Mouse (Mus musculus) midbrain, embryonic 11.5 days (tissue): ENCODE measurements around the gene Sept9. TPM values are rescaled to one million over a fixed set of nuclear protein-coding genes. Genes with fewer than 3 reads are reported as not detected.
A peak's percentile ranks its signal among the peaks of the same experiment; 100 is the strongest.

Experiments used
- ATAC-seq: fragments of 200-750 bp; cut with Nextera tagmentation; 2 replicates; pipeline ENCODE4 v1.8.0; 2017; ENCODE audit warnings: moderate TSS enrichment, moderate library complexity; ENCODE audit not compliant: low FRiP score
- DNase-seq: peaks from one replicate; pipeline ENCODE4 v3.0.0; 2015; ENCODE audit warnings: low spot score; ENCODE audit errors: missing footprints
- H3K27ac ChIP-seq: fragments of 300-500 bp; sonication (generic); 2 replicates; pipeline ENCODE4 v1.5.1; 2014; ENCODE audit warnings: low read depth, low read length
- H3K27me3 ChIP-seq: fragments of 300-500 bp; sonication (generic); 2 replicates; pipeline ENCODE4 v1.6.1; 2014; ENCODE audit warnings: mild to moderate bottlenecking, low read length, moderate library complexity, mixed read lengths; ENCODE audit not compliant: control insufficient read depth, insufficient read depth
- H3K36me3 ChIP-seq: fragments of 300-500 bp; sonication (generic); 2 replicates; pipeline ENCODE4 v1.6.1; 2014; ENCODE audit warnings: mild to moderate bottlenecking, low read length, moderate library complexity, mixed read lengths; ENCODE audit not compliant: control insufficient read depth, insufficient read depth
- H3K4me1 ChIP-seq: fragments of 300-500 bp; sonication (generic); 2 replicates; pipeline ENCODE4 v1.6.1; 2014; ENCODE audit warnings: low read length; ENCODE audit not compliant: control insufficient read depth, insufficient read depth
- H3K4me2 ChIP-seq: fragments of 300-500 bp; sonication (generic); 2 replicates; pipeline ENCODE4 v1.6.1; 2014; ENCODE audit warnings: mild to moderate bottlenecking, moderate library complexity
- H3K4me3 ChIP-seq: fragments of 300-500 bp; sonication (generic); 2 replicates; pipeline ENCODE4 v1.5.1; 2014; ENCODE audit warnings: low read depth, low read length
- H3K9ac ChIP-seq: fragments of 300-500 bp; sonication (generic); 2 replicates; pipeline ENCODE4 v1.6.1; 2014; ENCODE audit warnings: low read length
- H3K9me3 ChIP-seq: fragments of 300-500 bp; sonication (generic); 2 replicates; pipeline ENCODE4 v1.6.1; 2016; ENCODE audit warnings: low read length; ENCODE audit not compliant: control insufficient read depth
- WGBS: fragments of 180-500 bp; shearing (Covaris S2); extraction: QIAGEN DNeasy Blood & Tissue Kit; methylation state at CpG from one replicate; pipeline ENCODE4 v1.1.7; 2014; 5-methylcytosine and 5-hydroxymethylcytosine counted together
- polyA plus RNA-seq: library from polyadenylated mRNA; unstranded; fragments of >200 nt; fragmentation: Nextera tagmentation; extraction: Ambion mirVana; gene quantifications from 2 replicates; pipeline ENCODE4 v1.2.1, GENCODE M21; 2014

Gene Sept9
- polyA plus RNA-seq, 1 experiment from 2014 or later: 152 TPM

DNA sequence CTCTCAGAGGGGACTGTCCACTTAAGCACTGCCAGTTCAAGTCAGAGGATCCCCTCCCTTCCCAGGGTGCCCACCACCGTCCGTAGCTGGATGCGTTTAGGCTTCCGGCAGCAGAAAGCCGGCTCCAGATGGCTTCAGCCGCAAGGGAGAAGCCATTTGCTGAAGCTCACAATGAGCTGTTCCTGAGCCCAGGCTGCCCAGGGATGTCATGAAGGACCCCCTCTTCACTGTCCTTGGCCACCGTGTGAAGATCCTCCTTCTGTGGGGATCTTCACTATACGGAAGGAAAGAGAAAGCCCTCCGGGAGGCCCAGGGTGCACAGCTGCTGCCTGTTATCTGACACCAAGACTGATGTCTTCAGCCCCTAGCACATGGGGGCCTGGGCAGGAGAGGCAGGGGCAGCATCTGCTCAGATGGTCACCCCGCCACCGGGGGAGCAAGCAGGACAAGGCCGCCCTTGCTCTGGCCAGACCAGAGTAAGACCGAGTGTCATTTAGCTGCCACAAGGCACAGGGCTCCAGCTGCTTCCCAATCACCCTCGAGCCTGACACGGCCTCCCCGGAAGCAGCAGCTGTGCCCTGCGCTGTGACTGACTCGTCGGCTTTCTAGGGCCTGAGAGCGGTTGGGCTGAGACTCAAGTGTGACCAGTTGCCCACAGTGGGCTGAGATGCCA, 118.1 kb downstream of the Sept9 start:
- peaks cover 40% of the 10 kb centered on the region for H3K4me1 ChIP-seq
- ATAC-seq: peak; percentile 36
- no peaks in the 10 kb centered on the region for H3K27me3 ChIP-seq
- 0 out of 2 replicates have a peak overlapping the region, but pooled peaks have one; percentile 19 for H3K4me2 ChIP-seq
- 35% methylated on average over 20 of the region's 20 CpGs for WGBS
- H3K36me3 ChIP-seq: no peaks in the 10 kb centered on the region
- H3K4me3 ChIP-seq: no peak overlapping the region
- peak overlapping the region; percentile 14; the same call in 1 of the 2 replicates for H3K9ac ChIP-seq
- DNase-seq: peak; percentile 92
- peak overlapping the region; percentile 63 for H3K27ac ChIP-seq
- no peaks in the 10 kb centered on the region for H3K9me3 ChIP-seq

DNA sequence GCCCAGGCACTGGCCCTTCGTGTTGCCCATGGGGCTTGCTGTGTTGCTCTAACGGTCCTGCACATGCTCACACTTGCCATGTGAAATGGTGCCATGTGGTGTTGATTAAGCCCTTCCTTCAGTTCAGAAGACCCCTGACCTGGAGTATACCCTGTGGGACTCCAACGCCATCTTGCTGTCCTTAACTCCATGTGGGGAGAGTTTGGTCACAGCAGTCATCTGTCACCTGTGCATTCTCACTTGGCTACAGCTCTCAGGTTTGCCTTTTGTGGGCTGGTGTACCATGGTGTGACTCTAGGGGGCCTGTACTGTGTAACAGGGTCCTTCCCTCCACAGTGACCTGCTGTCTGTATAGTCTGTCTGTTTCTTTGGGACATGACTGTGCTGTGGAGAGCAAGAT, 118.7 kb downstream of the Sept9 start:
- Histone ChIP-seq H3K27me3 (no peaks in the 10 kb centered on the region), H3K4me1 (peaks cover 36% of the 10 kb centered on the region), H3K27ac (peak overlapping the region; percentile 63), H3K4me2 (no peak overlapping the region), H3K9me3 (no peaks in the 10 kb centered on the region), H3K4me3 (no peak overlapping the region), H3K36me3 (no peaks in the 10 kb centered on the region), H3K9ac (no peak overlapping the region)
- WGBS: 65% methylated on average over 3 of the region's 3 CpGs
- ATAC-seq (no peak), DNase-seq (no peak)

DNA sequence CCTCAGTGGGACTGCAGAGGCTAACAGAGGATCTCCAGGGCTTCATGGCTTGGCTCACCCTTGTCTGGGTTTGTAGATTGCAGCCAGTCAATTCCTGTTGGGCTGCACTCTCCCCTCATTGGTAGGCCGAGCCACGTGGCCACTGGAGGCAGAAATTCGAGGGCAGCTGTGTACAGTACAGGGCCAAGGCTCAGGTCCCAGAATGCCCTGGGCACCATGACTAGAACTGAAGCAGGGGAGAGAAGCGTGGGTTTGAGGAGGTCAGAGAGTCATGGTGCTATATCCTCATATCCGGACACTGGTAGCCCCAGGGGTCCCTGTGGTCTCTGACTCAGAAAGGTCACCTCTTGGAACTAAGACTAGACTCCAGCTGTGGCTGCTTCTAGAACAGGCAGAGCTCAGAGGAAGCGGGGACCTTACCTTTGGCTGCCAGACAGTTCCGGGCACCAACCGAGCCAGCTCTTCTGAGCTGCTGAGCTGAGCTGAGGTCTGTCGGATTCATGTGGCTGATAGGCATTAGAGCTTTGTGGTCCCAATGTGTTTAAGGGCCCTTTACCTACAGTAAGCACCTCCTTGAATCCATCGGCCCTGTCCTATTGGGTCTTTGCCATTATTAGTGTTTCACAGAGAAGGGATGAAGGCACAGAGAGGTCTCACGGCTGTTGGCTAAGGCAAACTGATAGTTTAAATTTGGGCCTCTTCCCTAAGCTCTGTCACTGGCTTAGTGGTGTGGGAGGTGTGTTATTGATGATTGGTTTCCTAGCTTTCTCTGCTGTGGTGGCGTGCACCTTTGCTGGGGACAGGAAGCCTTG, 119.5 kb downstream of the Sept9 start:
- Histone ChIP-seq H3K9me3 (no peaks in the 10 kb centered on the region), H3K27me3 (no peaks in the 10 kb centered on the region), H3K36me3 (no peaks in the 10 kb centered on the region), H3K27ac (no peak overlapping the region), H3K4me2 (no peak overlapping the region), H3K4me3 (no peak overlapping the region), H3K4me1 (peaks cover 36% of the 10 kb centered on the region), H3K9ac (no peak overlapping the region)
- DNase-seq (no peak), ATAC-seq (no peak)
- WGBS: 74% methylated on average over 12 of the region's 12 CpGs

DNA sequence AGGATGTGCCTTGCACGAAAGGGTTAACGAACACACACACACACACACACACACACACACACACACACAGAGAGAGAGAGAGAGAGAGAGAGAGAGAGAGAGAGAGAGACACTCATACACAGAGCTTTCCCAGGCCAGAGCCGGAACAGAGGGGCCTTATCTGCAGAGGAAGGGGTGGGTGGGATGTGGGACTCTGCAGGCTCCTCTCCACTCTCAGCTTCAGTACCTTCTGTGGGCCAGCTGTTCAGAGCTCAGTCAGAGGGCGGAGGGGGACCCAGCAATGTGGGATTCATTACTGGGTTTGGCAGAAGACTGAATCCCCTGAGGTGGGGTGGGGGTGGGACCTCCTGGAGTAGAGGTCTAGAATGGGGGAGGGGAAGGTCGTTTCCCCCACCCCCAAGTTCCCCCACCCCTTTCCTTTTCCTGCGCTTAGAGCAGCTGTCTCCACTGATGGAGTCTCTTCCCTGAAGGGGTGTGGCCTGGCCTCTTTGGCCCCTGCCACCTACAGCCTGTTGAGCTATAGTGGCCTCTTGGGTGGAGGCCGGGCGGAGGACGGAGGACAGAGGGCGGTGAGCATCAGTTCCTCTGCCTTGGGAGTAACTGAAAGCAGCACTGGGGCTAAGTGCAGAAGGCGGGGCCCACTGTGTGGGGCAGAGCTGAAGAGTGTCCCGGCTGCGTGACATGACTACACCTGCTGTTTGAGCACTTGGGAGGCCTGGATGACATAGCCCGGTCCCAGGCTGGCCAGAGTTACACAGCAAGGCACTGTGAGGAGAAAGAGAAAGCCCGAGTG, 120.3 kb downstream of the Sept9 start:
- Histone ChIP-seq H3K9ac (no peak overlapping the region; the same call in none of the 2 replicates), H3K4me3 (no peak overlapping the region), H3K27ac (peak overlapping the region; percentile 35; the same call in 1 of the 2 replicates), H3K36me3 (no peaks in the 10 kb centered on the region), H3K4me2 (no peak overlapping the region), H3K4me1 (peaks cover 36% of the 10 kb centered on the region), H3K27me3 (no peaks in the 10 kb centered on the region), H3K9me3 (no peaks in the 10 kb centered on the region)
- 53% methylated on average over 15 of the region's 15 CpGs for WGBS
- ATAC-seq (peak; percentile 56), DNase-seq (no peak)

DNA sequence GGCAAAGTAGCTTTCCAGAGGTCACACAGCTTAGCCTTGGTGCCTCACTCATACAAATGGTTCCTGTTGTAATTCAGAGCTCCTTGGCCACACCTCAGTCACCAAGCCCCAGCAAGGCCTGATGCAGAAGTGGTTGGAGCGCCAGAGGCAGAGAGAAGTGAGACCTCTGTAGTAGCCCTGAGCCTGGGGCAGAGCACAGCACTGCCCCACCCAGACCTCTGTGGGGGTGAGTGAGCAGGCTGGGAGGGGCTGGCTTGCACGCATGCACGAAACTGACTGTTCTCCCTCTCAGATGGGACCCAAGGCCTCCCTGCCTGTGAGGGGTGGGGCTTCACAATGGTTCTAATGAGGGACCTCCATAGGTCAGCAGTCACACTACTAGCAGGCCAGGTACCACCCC, 121.0 kb downstream of the Sept9 start:
- H3K27me3 ChIP-seq: no peaks in the 10 kb centered on the region
- DNase-seq (no peak), ATAC-seq (no peak)
- no peak overlapping the region for H3K4me3 ChIP-seq
- no peak overlapping the region for H3K4me2 ChIP-seq
- H3K36me3 ChIP-seq: no peaks in the 10 kb centered on the region
- H3K27ac ChIP-seq: peak overlapping the region; percentile 35; the same call in 1 of the 2 replicates
- peaks cover 40% of the 10 kb centered on the region for H3K4me1 ChIP-seq
- H3K9me3 ChIP-seq: no peaks in the 10 kb centered on the region
- no peak overlapping the region; the same call in 1 of the 2 replicates for H3K9ac ChIP-seq
- WGBS: 74% methylated on average over 3 of the region's 3 CpGs

DNA sequence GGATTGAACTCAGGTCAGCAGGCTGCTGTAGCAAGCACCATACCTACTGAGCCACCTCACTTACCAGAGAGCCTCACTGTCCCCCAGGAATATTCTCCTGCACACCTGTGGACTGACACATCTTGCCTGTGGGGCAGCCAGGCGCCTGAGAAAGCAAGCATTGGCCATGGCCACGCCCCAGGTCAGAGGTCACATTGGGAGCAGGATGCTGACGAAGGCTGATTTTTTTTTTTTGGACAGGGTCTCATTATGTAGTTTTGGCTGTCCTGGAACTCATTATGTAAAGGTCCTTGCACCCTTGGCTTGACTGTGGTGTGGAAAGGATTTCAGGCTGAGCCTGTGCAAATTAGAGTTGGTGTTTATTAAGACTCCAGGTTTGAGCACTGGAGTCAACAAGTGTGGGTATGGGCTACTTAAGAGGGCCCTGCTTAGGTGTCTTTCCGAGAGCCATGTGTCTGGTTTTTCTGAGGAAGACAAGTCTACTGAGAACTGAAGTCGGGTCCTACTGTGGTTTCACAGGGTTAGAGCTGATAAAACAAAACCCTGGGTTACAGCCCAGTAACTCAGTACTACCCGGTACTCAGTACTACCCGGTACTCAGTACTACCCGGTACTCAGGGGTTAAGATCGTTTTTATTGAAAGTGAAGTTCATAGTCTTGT, 122.0 kb downstream of the Sept9 start:
- H3K27ac ChIP-seq: no peak overlapping the region
- H3K4me1 ChIP-seq: peaks cover 44% of the 10 kb centered on the region
- no peak for DNase-seq
- ATAC-seq: no peak
- no peaks in the 10 kb centered on the region for H3K36me3 ChIP-seq
- no peaks in the 10 kb centered on the region for H3K27me3 ChIP-seq
- no peaks in the 10 kb centered on the region for H3K9me3 ChIP-seq
- H3K9ac ChIP-seq: no peak overlapping the region
- no peak overlapping the region for H3K4me2 ChIP-seq
- 67% methylated on average over 9 of the region's 9 CpGs for WGBS
- H3K4me3 ChIP-seq: no peak overlapping the region

DNA sequence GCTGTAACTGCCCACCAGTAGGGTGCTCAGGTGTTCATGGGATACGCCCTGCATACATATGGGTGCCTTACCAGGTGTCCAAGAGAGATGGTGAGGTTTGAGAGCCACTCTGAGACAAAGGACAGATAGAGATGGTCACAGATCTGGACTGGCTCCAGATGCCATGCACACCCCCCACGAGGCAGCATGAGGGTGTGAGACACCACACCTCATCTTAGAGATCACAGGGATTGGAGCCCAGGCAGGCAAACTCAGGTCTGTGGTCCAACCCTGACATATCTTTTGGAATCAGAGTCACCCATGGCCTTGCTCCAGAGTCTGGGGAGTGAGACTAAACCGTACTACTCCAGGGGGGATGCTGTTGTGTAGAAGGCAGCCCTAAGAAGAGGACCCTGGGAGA, 122.8 kb downstream of the Sept9 start:
- H3K36me3 ChIP-seq: no peaks in the 10 kb centered on the region
- H3K9me3 ChIP-seq: no peaks in the 10 kb centered on the region
- no peak overlapping the region for H3K27ac ChIP-seq
- peaks cover 39% of the 10 kb centered on the region for H3K4me1 ChIP-seq
- no peak overlapping the region for H3K9ac ChIP-seq
- 90% methylated on average over 3 of the region's 3 CpGs for WGBS
- DNase-seq (no peak), ATAC-seq (no peak)
- H3K4me3 ChIP-seq: no peak overlapping the region
- no peak overlapping the region for H3K4me2 ChIP-seq
- H3K27me3 ChIP-seq: no peaks in the 10 kb centered on the region

DNA sequence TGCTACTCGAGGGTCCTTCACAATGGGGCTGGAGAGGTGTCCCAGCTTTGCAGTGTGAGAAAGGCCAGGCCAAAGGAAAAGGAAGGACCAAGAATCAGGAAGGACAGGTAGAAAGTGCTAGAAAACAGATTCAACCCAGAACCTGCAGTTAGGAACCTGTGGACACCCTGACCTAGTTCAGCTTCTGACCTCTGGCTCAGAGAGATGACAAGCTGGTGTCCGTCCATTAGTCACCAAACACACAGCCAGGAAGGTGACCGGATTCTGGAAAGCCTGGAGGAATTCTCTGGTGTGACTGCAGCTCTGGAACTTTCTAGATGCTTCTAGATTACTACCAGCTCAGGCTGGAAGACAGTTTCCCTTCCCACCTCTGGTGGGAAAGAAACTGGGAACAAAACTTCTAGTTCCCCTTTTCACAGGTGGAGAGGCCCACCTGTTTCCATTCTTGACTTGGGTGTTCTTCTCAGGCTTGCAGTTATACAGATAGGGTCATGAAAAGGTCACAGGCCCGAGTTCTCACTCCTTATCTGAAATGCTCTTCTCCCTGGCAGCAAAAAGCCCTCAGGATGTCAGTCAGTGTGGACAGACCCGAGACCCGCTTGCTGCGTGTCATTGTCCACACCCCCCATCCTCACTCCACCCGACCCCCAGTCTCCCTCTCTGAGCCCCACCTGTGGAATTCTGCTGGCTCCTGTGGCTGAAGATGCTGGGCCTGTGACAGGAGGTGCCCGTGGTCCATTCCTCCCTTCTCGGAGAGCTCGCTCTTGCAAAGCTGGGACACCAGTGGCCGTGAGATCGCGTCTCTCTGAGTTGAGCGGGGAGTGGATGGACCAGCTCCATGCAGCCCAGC, 123.5 kb downstream of the Sept9 start:
- H3K36me3 ChIP-seq: no peaks in the 10 kb centered on the region
- H3K9me3 ChIP-seq: no peaks in the 10 kb centered on the region
- H3K27ac ChIP-seq: no peak overlapping the region
- no peak overlapping the region for H3K9ac ChIP-seq
- DNase-seq: no peak
- no peak for ATAC-seq
- peaks cover 33% of the 10 kb centered on the region for H3K4me1 ChIP-seq
- no peaks in the 10 kb centered on the region for H3K27me3 ChIP-seq
- H3K4me2 ChIP-seq: no peak overlapping the region
- WGBS: 90% methylated on average over 15 of the region's 15 CpGs
- no peak overlapping the region for H3K4me3 ChIP-seq
